Mouse (Mus musculus) gastrocnemius, adult 18-20 months (tissue): ENCODE results near the gene Ddx55. TPM values are rescaled to one million over a fixed set of nuclear protein-coding genes. Genes with fewer than 3 reads are reported as not detected.

ENCODE experiments used
- DNase-seq: peaks from one replicate; pipeline ENCODE4 v3.0.0; 2021; ENCODE audit warnings: low spot score
- long read RNA-seq, 2 experiments: library from polyadenylated mRNA; stranded (forward); transcript quantifications; one replicate each; pipeline ENCODE4 v2.0.0; 2021
- total RNA-seq, 2 experiments: library from RNA; stranded (reverse); gene quantifications; 2 replicates each; pipeline ENCODE4 v1.2.3; 2021

Gene Ddx55
- total RNA-seq: 1 to 10 TPM; 4.1 to 4.2 TPM
- long read RNA-seq, experiment 1, transcript Ddx55-201 (14 exons, 2,799 nt): major isoform, 8 of 10 reads
- long read RNA-seq, experiment 1, partial matches to known transcripts: 2 of 10 reads
- long read RNA-seq, experiment 1, other reads (novel, unspliced or antisense): 0 of 10 reads
- long read RNA-seq, experiment 2, transcript Ddx55-201 (14 exons, 2,799 nt): major isoform, 6 of 10 reads
- long read RNA-seq, experiment 2, partial matches to known transcripts: 3 of 10 reads
- long read RNA-seq, experiment 2, other reads (novel, unspliced or antisense): 1 of 10 reads

DNA sequence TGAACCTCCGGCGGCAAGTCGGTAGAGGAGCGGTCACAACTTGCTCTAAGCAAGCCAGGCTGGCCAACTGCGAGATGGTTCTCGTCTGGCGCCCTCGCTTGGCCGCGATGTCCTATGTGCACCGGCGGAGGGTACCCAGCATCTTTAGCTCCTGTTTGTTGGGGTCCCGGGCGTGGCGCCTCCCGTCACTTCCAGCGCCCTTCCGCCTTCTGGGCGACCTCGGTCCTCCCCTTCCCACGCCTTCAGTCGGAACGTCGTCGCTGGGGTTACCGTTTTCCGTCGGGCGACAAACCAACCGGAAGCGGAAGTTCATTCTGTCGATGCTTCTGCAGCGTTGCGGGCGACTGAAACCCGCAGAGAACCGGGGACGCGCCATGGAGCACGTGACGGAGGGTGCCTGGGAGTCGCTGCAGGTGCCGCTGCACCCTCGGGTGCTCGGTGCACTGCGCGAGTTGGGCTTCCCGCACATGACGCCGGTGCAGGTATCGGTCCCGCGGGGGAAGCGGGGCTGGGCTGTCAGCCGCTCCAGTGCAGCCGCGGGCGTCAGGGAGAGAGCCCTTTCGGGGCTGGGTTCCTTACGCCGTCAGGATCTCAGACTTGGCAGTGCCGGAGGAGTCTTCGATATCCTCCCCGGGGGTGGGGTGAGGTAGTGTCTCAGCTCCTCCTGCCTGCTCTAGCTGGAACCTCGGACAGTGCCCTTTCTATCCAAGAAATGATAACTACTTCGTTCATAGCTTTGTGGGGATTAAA, at the start of gene Ddx55:
Gene Ddx55, plus strand, starts transcription at position 307 of the 750 bp plus-strand sequence.
- DNase-seq: peak; percentile 93

DNA sequence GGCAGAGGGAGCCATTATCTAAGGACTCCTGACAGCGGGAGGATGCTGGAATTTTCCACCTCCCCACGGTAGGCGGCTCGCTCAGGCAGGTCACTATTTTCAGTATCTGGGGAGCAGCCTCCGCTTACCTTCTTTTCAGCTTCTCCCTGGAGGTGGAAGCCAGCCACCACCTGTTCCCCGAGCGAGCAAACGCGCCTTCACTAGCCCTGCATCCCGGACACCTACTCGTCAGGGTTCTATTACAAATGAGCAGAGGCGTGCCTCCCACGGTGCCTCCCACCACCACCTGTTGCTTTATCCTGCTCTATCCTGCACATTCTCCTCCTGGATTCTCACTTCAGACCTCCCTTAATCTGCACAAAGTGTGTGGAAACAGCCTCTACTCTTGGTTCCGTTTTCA, 48.9 kb upstream of the Ddx55 start:
- no peak for DNase-seq

DNA sequence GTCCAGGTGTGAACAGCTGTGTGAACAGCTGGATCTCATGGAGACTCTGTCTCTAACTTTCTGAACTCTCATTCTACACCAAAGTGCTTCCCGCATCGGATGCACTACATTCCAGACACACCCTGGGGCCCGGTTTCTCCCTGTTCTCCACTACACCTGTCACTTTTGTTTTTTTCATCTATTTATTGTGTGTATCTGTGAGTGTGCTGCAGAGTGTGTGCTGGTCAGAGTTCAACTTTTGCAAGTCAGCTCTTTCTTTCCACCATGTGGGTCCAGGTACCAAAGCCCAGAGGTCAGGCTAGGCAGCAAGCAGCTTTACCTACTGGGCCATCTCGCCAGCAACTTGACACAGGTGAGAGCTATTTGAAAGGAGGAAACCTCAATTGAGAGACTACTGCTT, 47.4 kb upstream of the Ddx55 start:
- DNase-seq: no peak

DNA sequence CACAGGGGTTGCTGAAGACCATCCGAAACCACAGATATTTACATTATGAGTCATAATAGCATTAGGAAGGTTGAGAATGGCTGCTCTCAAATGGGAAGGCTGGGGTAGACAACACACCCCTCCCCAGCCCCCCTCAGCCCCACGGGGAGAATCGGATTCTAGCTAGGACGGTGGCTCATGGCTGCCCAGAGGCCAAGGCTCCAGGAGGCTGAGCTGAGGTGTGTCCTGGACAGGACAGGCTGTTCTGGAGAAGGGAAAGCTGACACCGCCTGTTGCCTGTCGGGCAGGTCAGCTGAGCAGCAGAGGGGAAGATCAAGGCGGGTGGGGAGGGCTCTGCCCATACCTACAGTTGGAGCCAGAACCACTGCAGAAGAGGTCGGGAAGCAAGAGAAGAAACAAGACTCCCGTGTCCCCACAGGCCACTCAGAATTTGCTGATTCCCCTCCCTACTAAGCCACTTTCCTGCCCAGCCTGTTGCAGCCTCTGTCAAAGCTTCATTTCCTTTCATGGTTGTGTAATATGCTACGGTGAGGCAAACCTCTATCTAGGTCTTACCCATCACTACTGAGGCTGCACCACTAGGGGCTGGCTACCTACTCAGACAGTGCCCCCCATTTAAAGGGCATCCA, 45.8 kb upstream of the Ddx55 start:
- peak; percentile 88 for DNase-seq

DNA sequence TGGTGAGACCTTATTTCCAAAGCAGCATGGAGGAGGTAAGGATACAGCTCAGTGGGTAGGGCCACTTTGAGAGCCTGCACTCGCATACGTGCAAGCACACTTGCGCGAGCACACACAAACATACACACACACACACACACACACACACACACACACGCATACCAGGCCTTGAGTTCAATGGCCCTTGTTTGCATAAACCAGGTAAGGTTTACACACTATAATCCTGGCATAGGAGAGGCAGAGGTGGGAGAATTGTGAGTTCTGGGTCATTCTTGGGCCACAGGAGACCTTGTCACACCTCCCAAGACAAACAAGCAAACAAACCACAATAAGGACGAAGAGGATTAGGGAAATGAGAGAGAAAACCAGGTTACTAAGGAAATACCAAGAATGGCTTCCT, 43.5 kb upstream of the Ddx55 start:
- no peak for DNase-seq

DNA sequence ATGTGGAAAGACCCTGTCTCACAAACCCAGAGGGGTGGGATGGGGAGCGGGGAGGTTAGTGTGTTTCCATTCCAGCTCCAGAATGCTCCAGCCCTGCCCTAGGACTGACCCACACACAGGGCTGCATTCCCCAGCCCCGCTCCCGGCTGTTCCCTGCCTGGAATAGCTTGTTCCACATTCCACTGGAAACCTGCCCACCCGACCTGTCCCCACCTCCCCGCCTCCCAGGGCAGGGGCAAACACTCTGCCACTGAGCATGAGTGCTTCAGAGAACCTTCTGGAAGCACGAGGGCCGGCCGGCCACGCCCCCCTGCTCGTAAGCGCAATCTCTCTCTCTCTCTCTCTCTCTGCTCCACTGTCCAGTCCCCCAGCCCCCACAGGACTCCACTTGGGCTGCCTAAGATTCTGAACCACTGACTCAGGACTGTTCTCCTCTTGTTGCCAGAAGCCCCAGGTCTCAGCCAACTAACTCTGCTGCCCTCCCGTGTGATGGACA, 42.9 kb upstream of the Ddx55 start:
- peak; percentile 93 for DNase-seq

DNA sequence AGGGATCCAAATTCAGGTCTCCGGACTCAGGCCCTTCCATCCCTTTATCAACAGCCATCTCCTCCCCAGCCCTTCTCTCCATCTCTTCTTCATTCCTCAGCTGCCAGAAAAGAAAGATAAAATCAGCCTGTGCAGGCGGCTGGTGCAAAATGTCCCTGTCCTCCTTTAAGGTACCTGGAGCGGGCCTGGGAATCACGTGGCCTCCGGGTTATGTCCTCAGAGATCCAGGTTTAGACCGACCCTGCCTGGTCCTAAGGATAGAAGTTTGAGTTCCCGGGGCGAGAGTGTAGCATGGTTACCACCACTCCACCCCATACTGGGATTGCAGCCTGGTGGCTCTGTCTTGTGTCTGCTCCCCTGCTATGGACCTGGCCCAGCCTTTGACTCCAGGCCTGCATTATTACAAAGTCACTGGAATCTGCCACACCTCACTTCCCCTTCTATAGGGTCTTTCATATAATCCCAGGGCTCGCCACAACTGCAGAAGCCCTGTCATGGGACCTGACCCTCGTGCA, 42.1 kb upstream of the Ddx55 start:
- DNase-seq: peak; percentile 76

DNA sequence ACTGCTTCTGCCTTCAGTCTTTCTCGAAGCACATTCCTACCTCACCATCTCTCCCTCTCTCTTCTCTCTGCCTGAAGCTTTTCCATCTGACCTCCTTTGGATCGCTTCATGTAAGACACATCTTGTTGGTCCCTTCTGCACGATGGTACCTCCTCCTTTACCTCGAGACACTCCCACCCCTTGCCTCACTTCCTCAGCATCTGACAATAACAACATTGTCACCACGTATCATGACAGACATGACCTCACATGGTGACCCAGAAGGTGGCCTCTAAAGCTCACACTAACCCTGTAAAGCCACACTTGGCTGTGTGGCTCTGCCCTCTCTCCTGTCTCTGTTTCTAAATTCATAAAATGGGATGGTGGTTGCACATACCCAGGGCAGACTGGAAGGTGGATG, 36.9 kb upstream of the Ddx55 start:
- no peak for DNase-seq

DNA sequence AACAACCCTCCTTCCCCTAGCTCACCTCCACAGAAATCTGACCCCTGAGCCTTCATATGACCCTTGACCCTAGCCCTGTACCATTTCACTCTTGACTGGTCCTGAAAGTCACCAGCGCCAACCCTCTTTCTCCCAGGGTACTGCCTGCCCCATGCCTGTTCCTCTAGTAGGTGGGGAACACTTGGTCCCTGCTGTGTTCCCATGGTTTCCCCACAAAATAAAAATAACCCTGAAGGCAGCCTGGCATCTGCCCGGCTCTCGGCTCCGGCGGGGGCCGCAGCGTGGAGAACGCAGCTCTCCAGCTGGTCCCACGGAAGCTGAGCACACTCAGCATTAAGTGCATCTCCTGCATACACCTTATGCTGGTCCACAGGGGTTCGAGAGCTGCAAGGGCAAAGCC, 34.0 kb upstream of the Ddx55 start:
- DNase-seq: no peak

DNA sequence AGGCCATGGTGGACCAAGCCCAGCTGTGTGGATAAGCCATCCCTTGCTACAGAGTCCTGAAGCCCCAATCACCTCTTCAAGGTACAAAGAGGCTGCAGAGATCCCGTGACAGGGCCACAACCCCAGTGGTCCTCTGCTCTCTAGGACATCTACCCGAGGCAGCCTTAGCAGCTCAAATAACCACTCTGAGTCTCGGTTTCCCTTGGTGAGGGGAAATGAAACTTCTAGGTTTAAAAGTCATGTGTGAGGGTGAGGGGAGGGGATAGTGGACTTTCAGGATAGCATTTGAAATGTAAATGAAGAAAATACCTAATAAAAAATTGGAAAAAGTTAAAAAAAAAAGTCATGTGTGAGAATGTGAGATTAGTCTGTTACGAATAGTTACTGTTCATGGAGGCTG, 31.1 kb upstream of the Ddx55 start:
- DNase-seq: no peak

DNA sequence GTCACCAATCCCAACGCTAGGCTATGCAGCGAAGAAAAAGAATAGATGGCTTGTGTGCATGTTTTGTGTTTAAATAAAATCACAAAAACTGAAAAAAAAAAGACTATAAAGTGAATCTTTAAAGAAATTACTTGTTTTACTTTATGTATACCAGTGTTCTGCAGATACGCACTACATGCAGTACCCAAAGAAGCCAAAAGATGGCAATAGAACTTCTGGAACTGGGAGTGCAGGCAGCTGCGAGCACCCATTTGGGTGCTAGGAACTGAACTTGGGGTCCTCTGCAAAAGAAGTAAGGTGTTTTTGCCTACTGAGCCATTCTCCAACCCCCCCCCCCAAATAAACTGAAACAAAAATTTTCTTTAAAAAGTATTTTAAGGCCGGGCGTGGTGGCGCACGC, 29.6 kb upstream of the Ddx55 start:
- no peak for DNase-seq

DNA sequence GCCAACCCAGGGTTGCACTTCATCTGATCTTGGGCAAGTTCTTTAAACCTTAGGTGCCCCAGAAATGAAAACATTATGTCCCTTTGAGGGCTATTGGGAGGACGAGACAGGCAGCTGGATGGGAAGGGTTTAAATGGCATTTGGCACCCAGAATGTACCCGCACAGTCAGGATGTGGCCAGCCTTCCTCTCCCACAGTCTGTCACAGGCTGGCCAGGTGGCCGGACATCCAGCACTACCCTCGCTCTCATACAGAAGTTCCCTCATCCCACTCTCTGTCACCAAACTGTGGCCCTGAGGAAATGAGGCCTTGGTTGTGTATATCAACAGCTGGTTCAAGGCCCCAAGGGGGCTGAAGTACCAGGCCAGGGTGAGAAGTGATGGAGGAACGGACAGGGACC, 27.7 kb upstream of the Ddx55 start:
- DNase-seq: no peak

DNA sequence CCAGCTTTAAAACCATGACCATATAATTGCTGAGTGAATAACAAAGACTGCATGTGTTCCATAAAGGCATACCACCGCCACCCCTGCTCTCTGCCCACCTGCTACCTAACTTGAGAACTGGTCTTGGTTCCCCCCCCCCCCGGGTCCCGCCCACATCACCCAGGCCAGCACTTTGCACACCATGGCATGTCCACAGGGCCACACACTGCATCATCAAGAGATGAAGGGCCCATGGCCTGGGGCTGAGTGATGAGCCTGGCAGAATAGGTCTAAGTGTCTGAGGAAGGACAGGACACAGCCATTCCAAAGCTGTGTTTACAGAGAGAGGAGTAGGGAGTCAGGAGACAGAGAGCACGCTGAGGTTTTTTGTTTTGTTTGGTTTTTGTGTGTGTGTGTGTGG, 24.3 kb upstream of the Ddx55 start:
- no peak for DNase-seq

DNA sequence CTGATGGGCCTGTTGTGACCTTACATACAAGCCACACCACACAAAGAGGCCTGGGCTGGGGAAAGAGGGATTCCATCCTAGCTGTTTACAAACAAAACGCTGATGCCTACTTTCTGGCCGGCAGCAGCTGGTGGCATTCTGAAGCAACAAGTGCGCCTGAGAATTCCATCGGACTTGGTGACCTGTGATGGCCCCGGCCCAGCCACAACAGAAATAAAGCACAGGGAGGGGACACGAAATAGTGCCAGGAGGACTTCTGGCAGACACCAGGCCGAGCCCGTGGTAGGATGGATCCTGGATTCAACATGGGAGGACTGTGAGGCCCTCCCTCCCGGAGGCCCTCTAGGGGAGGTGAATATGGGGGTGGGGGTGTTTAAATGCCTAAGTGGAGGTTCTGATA, 23.9 kb upstream of the Ddx55 start:
- peak; percentile 81 for DNase-seq

DNA sequence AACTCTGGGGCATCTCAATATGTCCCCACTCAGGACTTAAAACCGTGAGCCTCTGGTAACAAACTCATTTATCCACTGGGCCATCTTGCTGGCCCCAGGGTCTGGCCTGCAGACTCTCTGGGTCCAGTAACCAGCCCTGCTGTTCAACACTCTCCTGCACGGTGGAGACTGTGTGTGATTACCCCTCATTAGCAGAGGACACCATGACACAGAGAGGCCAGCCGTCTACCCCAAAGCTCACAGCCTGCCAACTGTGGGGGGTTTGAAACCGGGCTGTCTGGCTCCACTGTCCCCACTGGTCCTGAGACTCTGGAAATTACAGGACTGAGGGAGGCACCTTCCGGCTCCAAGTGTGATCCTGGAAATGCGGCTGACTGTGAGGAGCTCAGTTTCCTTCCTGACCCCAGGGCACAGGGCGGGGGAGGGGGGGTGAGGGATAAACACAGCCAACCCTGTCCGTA, 23.4 kb upstream of the Ddx55 start:
- peak; percentile 61 for DNase-seq

DNA sequence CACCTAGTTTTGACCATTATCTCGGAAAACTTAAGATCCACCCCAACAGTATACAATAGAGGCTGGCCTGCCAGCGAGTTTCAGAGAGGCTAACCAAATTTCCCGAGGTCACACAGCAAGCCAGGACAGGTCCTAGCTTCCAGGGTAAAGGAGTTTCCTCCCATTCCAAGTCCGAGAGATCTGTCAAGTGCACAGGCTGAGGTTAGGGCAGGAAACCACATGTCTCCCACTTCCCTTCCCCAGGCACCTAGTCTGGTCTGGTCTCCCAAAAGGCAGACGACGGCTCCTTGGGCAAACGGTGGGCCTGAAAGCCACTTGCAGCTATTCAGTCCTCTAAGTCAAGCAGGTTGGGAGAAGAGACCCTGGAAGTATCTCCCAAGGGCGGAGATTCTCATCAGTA, 23.0 kb upstream of the Ddx55 start:
- DNase-seq: peak; percentile 32

DNA sequence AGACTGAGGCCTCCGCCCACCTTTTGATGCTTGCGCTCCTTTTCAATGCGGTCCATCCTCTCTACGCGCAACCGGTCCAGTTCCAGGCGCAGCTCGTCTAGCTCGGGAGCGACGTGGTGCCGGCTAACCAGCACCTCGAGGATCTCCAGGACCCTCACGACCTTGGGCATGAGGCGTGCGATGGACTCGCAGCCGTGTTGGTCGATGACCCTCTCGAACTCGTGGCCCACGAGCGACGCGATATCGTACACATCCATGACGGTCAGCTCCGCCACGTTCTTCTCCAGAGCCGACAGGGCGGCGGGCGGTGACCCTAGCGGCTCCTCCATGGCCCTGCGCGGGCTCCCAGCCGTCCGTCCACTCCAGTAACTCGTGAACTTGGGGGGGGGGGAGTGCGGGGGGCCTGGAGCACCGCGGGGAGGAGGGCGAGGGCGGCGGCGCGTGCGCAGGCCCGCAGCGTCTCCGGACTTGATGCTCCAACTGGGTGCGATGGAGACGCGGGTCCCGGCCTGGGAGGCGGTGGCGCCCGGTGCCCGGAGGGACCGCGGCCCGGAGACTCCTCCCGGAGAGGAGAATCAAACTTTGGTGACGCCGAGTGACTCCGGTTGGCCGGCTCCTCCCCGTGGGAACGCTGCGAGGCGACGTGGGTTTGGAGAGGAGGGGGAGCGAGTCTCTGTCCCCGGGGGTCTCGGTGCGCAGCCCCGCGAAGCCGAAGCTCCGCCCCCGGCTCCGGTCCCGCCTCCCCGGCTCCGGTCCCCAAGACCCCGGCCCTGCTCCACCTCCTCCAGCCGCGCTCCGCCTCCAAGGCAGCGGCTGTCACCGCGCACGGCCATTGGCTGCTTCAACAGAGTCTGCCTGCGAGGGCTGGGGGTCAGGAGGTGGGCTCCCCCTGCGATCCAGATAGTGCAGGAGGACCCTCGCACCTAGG, 21.7 kb upstream of the Ddx55 start, which contains the start of gene Rilpl1:
Gene Rilpl1, minus strand, starts transcription at position 737 of the 928 bp plus-strand sequence.
- DNase-seq: peak; percentile 83

DNA sequence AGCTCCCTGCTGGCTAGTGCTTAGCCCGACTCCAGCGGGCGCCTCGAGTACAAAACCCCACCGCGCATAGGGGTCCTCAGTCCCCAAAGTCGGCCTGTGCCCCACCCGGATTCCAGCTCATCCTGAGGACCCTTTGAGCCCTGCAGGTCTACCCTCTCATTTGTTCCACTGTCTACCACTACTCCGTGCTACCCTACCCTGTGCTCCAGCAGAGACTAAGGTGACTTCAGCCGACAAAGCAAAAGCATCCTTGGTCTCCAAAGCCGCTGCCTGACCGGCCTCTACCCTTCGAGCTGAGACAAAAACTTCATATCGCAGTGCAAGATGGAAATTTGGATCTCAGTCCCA, 21.1 kb upstream of the Ddx55 start:
- DNase-seq: no peak

DNA sequence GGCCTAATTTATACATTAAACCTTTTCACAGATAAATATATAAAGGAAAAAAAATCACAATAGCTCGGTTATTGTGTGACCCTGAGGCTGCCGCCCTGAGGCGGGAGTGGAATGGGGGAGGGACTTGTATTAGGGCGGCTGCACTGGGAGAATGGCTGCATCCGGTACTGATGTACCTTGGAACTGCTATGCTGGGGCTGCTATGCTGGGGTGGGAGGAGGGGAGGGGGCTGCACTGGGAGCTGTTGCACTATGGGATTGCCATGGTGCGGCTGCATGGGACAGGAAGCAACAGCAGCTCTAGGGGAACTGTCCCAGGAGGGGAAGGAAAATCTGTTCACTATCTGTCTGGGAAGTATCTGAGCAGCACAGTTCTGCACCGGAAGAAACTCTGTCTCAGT, 20.2 kb upstream of the Ddx55 start:
- no peak for DNase-seq

DNA sequence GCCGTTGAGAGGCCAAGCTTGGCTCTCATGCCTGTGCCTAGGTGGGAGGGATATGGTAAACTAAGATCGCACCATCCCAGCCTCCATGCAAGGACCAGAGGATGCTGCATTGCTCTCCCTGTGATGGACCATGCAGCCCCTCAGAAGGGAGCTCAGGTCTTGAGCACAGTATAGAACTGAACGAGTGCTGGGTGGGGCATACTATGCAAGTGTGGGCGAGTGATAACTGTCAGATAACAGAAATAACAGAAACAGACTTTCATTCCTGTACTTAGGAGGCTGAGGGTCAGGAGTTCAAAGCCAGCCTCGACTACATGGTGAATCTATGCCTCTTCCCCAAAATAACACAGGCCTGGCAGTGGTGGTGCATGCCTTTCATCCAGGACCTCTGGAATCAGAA, 17.6 kb upstream of the Ddx55 start:
- DNase-seq: no peak

DNA sequence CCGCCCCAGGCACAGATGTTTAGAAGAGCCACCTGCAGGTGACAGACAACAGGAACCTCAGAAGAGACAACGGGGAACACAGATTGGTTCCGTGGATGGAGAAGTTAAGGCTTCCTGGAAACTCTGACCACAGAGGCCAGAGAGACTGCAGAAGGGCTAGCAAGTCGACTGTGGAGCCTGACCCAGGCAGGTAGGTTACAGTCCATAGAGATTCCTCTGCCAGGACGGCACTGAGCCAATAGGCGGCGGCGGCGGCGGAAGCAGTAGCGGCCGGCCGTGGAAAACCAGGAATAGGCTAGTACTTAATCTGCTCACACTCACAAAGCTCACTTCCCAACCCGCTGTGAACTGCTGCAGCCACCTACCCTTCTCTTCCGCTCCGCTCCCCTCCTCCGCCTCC, 15.9 kb upstream of the Ddx55 start:
- DNase-seq: peak; percentile 54
